Mouse (Mus musculus): ENCODE results near the gene Csnk2b. TPM values are rescaled to one million over a fixed set of nuclear protein-coding genes. Genes with fewer than 3 reads are reported as not detected.
"Not testable (repeated sequence)": the region's sequence is repeated elsewhere in the genome, so short reads cannot be mapped to it uniquely, and the experiment has no call there.

Gene Csnk2b
- polyA plus RNA-seq, 1 experiment from 2014 or later = 224 TPM

DNA sequence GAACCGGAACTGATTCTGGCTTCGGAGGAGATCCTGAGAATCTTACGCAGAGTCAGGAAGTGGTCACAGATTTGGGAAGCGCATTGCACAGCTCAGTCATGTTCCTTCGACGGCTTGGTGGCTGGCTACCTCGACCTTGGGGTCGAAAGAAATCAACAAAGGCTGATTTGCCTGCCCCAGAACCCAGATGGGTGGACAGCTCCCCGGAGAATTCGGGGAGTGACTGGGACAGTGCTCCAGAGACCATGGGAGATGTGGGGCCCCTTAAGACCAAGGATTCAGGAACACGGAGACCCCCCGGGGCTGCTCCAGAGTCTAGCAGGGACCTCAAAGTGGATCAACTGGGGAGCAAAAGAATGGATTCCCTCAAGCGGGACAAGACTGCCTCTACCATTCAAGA is 5.2 kb upstream of the Csnk2b start:
- no peaks in the 10 kb centered on the region for H3K9me3 ChIP-seq (replicated peaks; ENCODE audit: control insufficient read depth, low read length)
- H3K9ac ChIP-seq (ENCODE audit: low read length) = peak overlapping the region; percentile 77
- peak overlapping the region; percentile 79 for H3K27ac ChIP-seq (ENCODE audit: low read length)
- H3K4me3 ChIP-seq (ENCODE audit: low read length) = peak overlapping the region; percentile 64
- no peaks in the 10 kb centered on the region for H3K27me3 ChIP-seq (ENCODE audit: control insufficient read depth, insufficient read depth, low read length)
- 62% methylated on average over 13 of the region's 13 CpGs for WGBS
- no peak for ATAC-seq (replicated peaks; ENCODE audit: extremely low read depth, insufficient read depth, low FRiP score)
- H3K36me3 ChIP-seq (ENCODE audit: control insufficient read depth, insufficient read depth) = no peaks in the 10 kb centered on the region
- H3K4me1 ChIP-seq (ENCODE audit: control insufficient read depth, insufficient read depth, low read length) = peaks cover 20% of the 10 kb centered on the region
- H3K4me2 ChIP-seq (ENCODE audit: low read depth, low read length) = peak overlapping the region; percentile 86

- Histone ChIP-seq H3K4me2 (ENCODE audit: low read depth, low read length) (peak within 1 kb of the TSS; percentile 86), H3K27me3 (ENCODE audit: control insufficient read depth, insufficient read depth, low read length) (no peaks in the 10 kb centered on the region), H3K27ac (ENCODE audit: low read length) (peak within 1 kb of the TSS; percentile 79), H3K36me3 (ENCODE audit: control insufficient read depth, insufficient read depth) (no peaks in the 10 kb centered on the region), H3K9ac (ENCODE audit: low read length) (peak within 1 kb of the TSS; percentile 77), H3K4me3 (ENCODE audit: low read length) (peak within 1 kb of the TSS; percentile 64), H3K4me1 (ENCODE audit: control insufficient read depth, insufficient read depth, low read length) (peaks cover 21% of the 10 kb centered on the region), H3K9me3 (replicated peaks; ENCODE audit: control insufficient read depth, low read length) (no peaks in the 10 kb centered on the region)
- under 1% methylated on average over 36 of the region's 36 CpGs for WGBS
- ATAC-seq (replicated peaks; ENCODE audit: extremely low read depth, insufficient read depth, low FRiP score) = peak; percentile 58
Observed at GRCm38 (mm10) chr17:35126206-35126611, 4.4 kb upstream of the Csnk2b start, which contains the start of gene D17H6S53E. Gene D17H6S53E (plus strand): TSS chr17:35126373.

- Histone ChIP-seq H3K36me3 (ENCODE audit: control insufficient read depth, insufficient read depth) (no peaks in the 10 kb centered on the region), H3K4me3 (ENCODE audit: low read length) (peak overlapping the region; percentile 64), H3K4me2 (ENCODE audit: low read depth, low read length) (peak overlapping the region; percentile 86), H3K27me3 (ENCODE audit: control insufficient read depth, insufficient read depth, low read length) (no peaks in the 10 kb centered on the region), H3K9me3 (replicated peaks; ENCODE audit: control insufficient read depth, low read length) (no peaks in the 10 kb centered on the region), H3K9ac (ENCODE audit: low read length) (peak overlapping the region; percentile 77), H3K27ac (ENCODE audit: low read length) (peak overlapping the region; percentile 79), H3K4me1 (ENCODE audit: control insufficient read depth, insufficient read depth, low read length) (peaks cover 21% of the 10 kb centered on the region)
- no peak for ATAC-seq (replicated peaks; ENCODE audit: extremely low read depth, insufficient read depth, low FRiP score)
- WGBS = 27% methylated on average over 6 of the region's 6 CpGs
Observed at GRCm38 (mm10) chr17:35125578-35125977, 3.7 kb upstream of the Csnk2b start.

- Histone ChIP-seq H3K4me2 (ENCODE audit: low read depth, low read length) (no peak overlapping the region), H3K4me1 (ENCODE audit: control insufficient read depth, insufficient read depth, low read length) (peaks cover 25% of the 10 kb centered on the region), H3K27me3 (ENCODE audit: control insufficient read depth, insufficient read depth, low read length) (no peaks in the 10 kb centered on the region), H3K9me3 (replicated peaks; ENCODE audit: control insufficient read depth, low read length) (no peaks in the 10 kb centered on the region), H3K4me3 (ENCODE audit: low read length) (no peak overlapping the region), H3K36me3 (ENCODE audit: control insufficient read depth, insufficient read depth) (no peaks in the 10 kb centered on the region), H3K9ac (ENCODE audit: low read length) (no peak overlapping the region), H3K27ac (ENCODE audit: low read length) (no peak overlapping the region)
- no peak for ATAC-seq (replicated peaks; ENCODE audit: extremely low read depth, insufficient read depth, low FRiP score)
- 85% methylated on average over 1 of the region's 1 CpGs for WGBS
Observed at GRCm38 (mm10) chr17:35125081-35125480, 3.2 kb upstream of the Csnk2b start.

DNA sequence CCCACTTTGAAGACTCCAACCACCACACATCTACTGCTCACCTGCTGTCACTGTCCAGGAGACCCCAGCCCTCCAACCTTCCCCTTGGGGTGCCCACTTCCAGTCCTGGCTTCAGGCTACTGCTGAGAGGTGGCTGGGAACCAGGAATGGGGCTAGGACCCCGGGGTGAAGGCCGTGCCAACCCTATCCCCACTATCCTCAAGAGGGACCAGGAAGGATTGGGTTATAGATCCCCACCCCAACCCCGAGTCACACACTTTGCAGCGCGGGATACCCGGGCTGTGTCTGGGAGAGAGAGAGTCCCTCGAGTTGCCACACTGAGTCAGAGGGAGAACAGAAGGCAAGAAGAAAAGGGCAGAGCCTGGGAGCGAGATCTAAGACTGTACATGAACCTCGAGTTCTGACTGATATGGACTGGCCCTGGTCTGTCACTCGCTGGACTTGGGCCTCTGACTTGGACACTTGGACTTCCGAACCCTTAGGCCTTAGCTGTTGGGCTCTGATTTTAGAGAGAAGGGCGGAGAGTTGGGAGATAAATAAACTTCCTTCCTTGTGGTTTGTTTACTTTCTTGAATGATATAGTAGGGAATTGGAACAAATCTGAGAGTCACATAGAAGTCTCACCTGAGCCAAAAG is 2.5 kb upstream of the Csnk2b start:
- H3K27me3 ChIP-seq (ENCODE audit: control insufficient read depth, insufficient read depth, low read length); H3K4me3 ChIP-seq (ENCODE audit: low read length); H3K9ac ChIP-seq (ENCODE audit: low read length); H3K4me2 ChIP-seq (ENCODE audit: low read depth, low read length); H3K27ac ChIP-seq (ENCODE audit: low read length); H3K36me3 ChIP-seq (ENCODE audit: control insufficient read depth, insufficient read depth); H3K9me3 ChIP-seq (replicated peaks; ENCODE audit: control insufficient read depth, low read length); ATAC-seq (replicated peaks; ENCODE audit: extremely low read depth, insufficient read depth, low FRiP score): not testable (repeated sequence)
- H3K4me1 ChIP-seq (ENCODE audit: control insufficient read depth, insufficient read depth, low read length) = peaks cover 31% of the 10 kb centered on the region
- WGBS = 89% methylated on average over 12 of the region's 12 CpGs

DNA sequence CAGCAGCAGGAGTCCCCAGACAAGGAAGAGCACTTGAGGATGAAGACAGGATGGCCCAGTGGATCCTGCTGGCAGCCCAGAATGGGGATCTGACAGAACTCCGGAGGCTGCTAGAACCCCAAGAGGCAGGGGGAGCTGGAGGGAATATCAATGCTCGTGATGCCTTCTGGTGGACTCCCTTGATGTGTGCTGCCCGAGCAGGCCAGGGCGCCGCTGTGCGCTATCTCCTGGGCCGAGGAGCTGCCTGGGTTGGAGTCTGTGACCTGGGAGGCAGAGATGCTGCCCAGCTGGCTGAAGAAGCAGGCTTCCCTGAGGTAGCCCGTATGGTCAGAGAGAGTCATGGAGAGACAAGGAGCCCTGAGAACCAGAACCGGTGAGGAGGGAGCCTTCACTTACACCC is 1.4 kb upstream of the Csnk2b start:
- H3K4me2 ChIP-seq (ENCODE audit: low read depth, low read length); H3K27me3 ChIP-seq (ENCODE audit: control insufficient read depth, insufficient read depth, low read length); H3K4me3 ChIP-seq (ENCODE audit: low read length); H3K27ac ChIP-seq (ENCODE audit: low read length); H3K9me3 ChIP-seq (replicated peaks; ENCODE audit: control insufficient read depth, low read length); H3K9ac ChIP-seq (ENCODE audit: low read length); ATAC-seq (replicated peaks; ENCODE audit: extremely low read depth, insufficient read depth, low FRiP score): not testable (repeated sequence)
- H3K36me3 ChIP-seq (ENCODE audit: control insufficient read depth, insufficient read depth) = peaks cover 11% of the 10 kb centered on the region
- peaks cover 31% of the 10 kb centered on the region for H3K4me1 ChIP-seq (ENCODE audit: control insufficient read depth, insufficient read depth, low read length)
- WGBS = 85% methylated on average over 9 of the region's 9 CpGs

DNA sequence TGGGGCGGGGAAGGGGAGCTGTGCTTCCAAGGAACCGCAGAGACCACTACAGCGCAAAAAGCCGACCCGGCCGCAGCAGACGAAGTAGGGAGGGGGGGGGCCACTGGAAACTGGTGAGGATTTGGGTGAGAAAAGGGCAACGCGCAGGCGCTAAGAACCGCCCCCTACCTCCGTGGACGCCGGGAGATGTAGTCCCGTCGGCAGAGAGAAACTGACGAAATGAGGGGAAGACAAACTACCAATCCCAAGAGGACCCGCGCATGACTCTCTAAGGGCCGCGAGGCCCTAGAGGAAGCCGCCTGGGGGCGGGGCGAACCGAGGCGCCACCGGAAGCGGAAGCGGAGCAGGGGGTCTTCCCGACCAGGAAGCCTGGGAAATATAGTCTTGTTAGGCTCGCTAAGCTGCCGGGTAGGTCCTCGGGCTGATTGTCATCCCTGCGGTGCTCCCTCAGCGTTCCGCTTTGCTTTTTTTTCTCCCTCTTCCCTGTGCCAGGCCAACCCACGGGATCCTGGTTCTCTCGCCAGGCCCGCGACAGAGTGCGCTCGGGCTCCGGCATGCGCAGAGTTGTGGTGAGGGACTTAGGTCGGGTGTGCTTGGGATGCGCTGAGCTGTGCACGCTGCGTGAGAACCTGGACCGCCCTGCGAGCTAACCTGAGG is 582 bp downstream of the Csnk2b start, which contains the start of gene Gpank1:
Gene Gpank1, plus strand, starts transcription at position 313 of the 657 bp plus-strand sequence.
- peaks cover 26% of the 10 kb centered on the region for H3K36me3 ChIP-seq (ENCODE audit: control insufficient read depth, insufficient read depth)
- no peaks in the 10 kb centered on the region for H3K9me3 ChIP-seq (replicated peaks; ENCODE audit: control insufficient read depth, low read length)

GRCm38 (mm10) chr17:35120745-35121142 is 1.1 kb downstream of the Csnk2b start:
- H3K36me3 ChIP-seq (ENCODE audit: control insufficient read depth, insufficient read depth) = peaks cover 31% of the 10 kb centered on the region

More for the DNA sequence above, 582 bp downstream of the Csnk2b start, which contains the start of gene Gpank1:
- peak; percentile 96 for ATAC-seq (replicated peaks; ENCODE audit: extremely low read depth, insufficient read depth, low FRiP score)
- Histone ChIP-seq H3K4me2 (ENCODE audit: low read depth, low read length) (peak within 1 kb of the TSS; percentile 88), H3K4me1 (ENCODE audit: control insufficient read depth, insufficient read depth, low read length) (peaks cover 19% of the 10 kb centered on the region), H3K9ac (ENCODE audit: low read length) (peak within 1 kb of the TSS; percentile 88), H3K4me3 (ENCODE audit: low read length) (peak within 1 kb of the TSS; percentile 78), H3K27me3 (ENCODE audit: control insufficient read depth, insufficient read depth, low read length) (no peaks in the 10 kb centered on the region), H3K27ac (ENCODE audit: low read length) (peak within 1 kb of the TSS; percentile 92)
- WGBS = under 1% methylated on average over 50 of the region's 50 CpGs

More at GRCm38 (mm10) chr17:35120745-35121142, 1.1 kb downstream of the Csnk2b start:
- Histone ChIP-seq H3K9ac (ENCODE audit: low read length) (peak overlapping the region; percentile 78), H3K4me3 (ENCODE audit: low read length) (peak overlapping the region; percentile 78), H3K27ac (ENCODE audit: low read length) (peak overlapping the region; percentile 72), H3K27me3 (ENCODE audit: control insufficient read depth, insufficient read depth, low read length) (no peaks in the 10 kb centered on the region), H3K4me1 (ENCODE audit: control insufficient read depth, insufficient read depth, low read length) (peaks cover 18% of the 10 kb centered on the region), H3K4me2 (ENCODE audit: low read depth, low read length) (peak overlapping the region; percentile 88), H3K9me3 (replicated peaks; ENCODE audit: control insufficient read depth, low read length) (no peaks in the 10 kb centered on the region)
- WGBS = under 1% methylated on average over 33 of the region's 33 CpGs
- ATAC-seq (replicated peaks; ENCODE audit: extremely low read depth, insufficient read depth, low FRiP score) = 0 out of 2 replicates have a peak, but pooled peaks have one; percentile 4
